Mouse (Mus musculus) heart, postnatal 0 days (tissue): ENCODE measurements around the gene Vps50. TPM values are rescaled to one million over a fixed set of nuclear protein-coding genes. Genes with fewer than 3 reads are reported as not detected.

Experiments used
- ATAC-seq: fragments of 200-750 bp; cut with Nextera tagmentation; 2 replicates; pipeline ENCODE4 v1.8.0; 2017; ENCODE audit warnings: low read depth, moderate number of reproducible peaks, moderate library complexity; ENCODE audit not compliant: insufficient read depth
- DNase-seq: peaks from one replicate; pipeline ENCODE4 v3.0.0-alpha.2; 2016; ENCODE audit warnings: low spot score
- H3K27ac ChIP-seq: fragments of 300-500 bp; sonication (generic); 2 replicates; pipeline ENCODE4 v1.5.1; 2014; ENCODE audit warnings: low read depth, mild to moderate bottlenecking
- H3K27me3 ChIP-seq: fragments of 300-500 bp; sonication (generic); 2 replicates; pipeline ENCODE4 v1.6.1; 2014; ENCODE audit warnings: low read length, mixed read lengths; ENCODE audit not compliant: control insufficient read depth, insufficient read depth
- H3K36me3 ChIP-seq: fragments of 300-500 bp; sonication (generic); replicated peaks from 2 replicates; pipeline ENCODE4 v1.6.1; 2014; ENCODE audit warnings: low read length, mixed read lengths; ENCODE audit not compliant: control insufficient read depth, insufficient read depth
- H3K4me1 ChIP-seq: fragments of 300-500 bp; sonication (generic); 2 replicates; pipeline ENCODE4 v1.6.1; 2014; ENCODE audit warnings: antibody characterized with exemption; ENCODE audit not compliant: control insufficient read depth, insufficient read depth
- H3K4me2 ChIP-seq: fragments of 300-500 bp; sonication (generic); 2 replicates; pipeline ENCODE4 v1.6.1; 2014; ENCODE audit warnings: low read depth, mild to moderate bottlenecking, low read length, moderate library complexity
- H3K4me3 ChIP-seq: fragments of 300-500 bp; sonication (generic); 2 replicates; pipeline ENCODE4 v1.5.1; 2014; ENCODE audit warnings: low read depth, low read length
- H3K9ac ChIP-seq: fragments of 300-500 bp; sonication (generic); replicated peaks from 2 replicates; pipeline ENCODE4 v1.6.1; 2014; ENCODE audit warnings: low read depth, low read length, mixed read lengths
- H3K9me3 ChIP-seq: fragments of 300-500 bp; sonication (generic); replicated peaks from 2 replicates; pipeline ENCODE4 v1.6.1; 2016; ENCODE audit warnings: low read length; ENCODE audit not compliant: control insufficient read depth
- CTCF ChIP-seq: IDR thresholded peaks from 2 replicates; pipeline ENCODE4 v1.5.1; 2016; ENCODE audit warnings: antibody characterized with exemption, control low read depth, low read depth
- EP300 ChIP-seq: IDR thresholded peaks from 2 replicates; pipeline ENCODE4 v1.6.1; 2016; ENCODE audit warnings: antibody characterized with exemption, low read depth
- WGBS: fragments of 180-500 bp; shearing (Covaris S2); extraction: QIAGEN DNeasy Blood & Tissue Kit; methylation state at CpG from one replicate; pipeline ENCODE4 v1.1.7; 2014; 5-methylcytosine and 5-hydroxymethylcytosine counted together
- polyA plus RNA-seq: library from polyadenylated mRNA; unstranded; fragments of >200 nt; fragmentation: Nextera tagmentation; extraction: Ambion mirVana; gene quantifications from 2 replicates; pipeline ENCODE4 v1.2.1, GENCODE M21; 2015
- total RNA-seq: library from RNA; depleted of rRNA; stranded (reverse); fragments of >200 nt; gene quantifications from 2 replicates; pipeline ENCODE4 v1.2.3, GENCODE M21; 2014; ENCODE audit warnings: low replicate concordance; rRNA removed

Gene Vps50
- total RNA-seq (10.3 and 39.6 TPM in 2 replicates), polyA plus RNA-seq (14.3 and 14.9 TPM in 2 replicates)

DNA sequence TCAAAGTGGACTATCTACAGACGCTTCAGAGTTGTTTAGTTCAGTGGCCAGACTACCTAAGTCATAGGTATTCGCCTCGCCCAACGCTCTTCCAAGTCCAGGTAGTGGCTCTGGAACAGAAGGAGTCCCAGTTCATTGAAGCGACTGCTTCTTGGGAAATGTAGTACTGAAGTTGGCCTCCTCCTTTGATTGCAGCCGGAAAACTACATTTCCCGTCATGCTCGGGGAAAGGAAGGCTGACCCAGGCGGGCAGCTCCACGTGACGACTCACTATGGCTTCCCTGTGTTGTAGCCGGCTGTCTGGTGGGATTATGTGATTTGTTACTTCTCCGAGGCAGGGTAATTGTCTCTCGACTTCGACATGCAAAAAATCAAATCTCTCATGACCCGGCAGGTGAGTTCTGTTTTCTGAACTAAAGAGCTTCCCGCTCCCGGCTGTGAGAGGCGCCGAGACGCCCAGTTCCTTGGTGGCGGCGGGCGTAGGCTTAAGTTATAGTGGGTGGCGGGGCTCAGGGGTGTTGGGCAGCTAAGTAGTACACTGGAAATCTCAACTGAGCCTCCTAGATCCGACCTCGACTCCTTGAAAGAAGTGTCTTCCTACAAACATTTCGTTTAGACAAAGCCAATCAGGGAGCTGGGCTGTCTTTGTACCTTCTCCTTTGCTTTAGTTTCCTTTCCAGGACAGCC, at the start of gene Vps50, which contains the start of gene Hepacam2:
Vps50 (plus strand) TSS at position 221 of the 687 bp plus-strand sequence.
Hepacam2 (minus strand) TSS at position 137 of the 687 bp plus-strand sequence.
- no peaks in the 10 kb centered on the region for H3K9me3 ChIP-seq
- WGBS, result 2% methylated on average over 28 of the region's 28 CpGs
- ATAC-seq, result peak; percentile 99
- H3K36me3 ChIP-seq, result no peaks in the 10 kb centered on the region
- H3K4me2 ChIP-seq, result peak within 1 kb of the TSS; percentile 91
- TF ChIP-seq EP300, result no peak
- no peak for TF ChIP-seq CTCF
- peak; percentile 93 for DNase-seq
- no peak within 1 kb of the TSS for H3K27ac ChIP-seq
- peak within 1 kb of the TSS; percentile 85 for H3K4me3 ChIP-seq
- no peaks in the 10 kb centered on the region for H3K4me1 ChIP-seq
- peak within 1 kb of the TSS; percentile 67 for H3K9ac ChIP-seq
- H3K27me3 ChIP-seq, result no peaks in the 10 kb centered on the region

DNA sequence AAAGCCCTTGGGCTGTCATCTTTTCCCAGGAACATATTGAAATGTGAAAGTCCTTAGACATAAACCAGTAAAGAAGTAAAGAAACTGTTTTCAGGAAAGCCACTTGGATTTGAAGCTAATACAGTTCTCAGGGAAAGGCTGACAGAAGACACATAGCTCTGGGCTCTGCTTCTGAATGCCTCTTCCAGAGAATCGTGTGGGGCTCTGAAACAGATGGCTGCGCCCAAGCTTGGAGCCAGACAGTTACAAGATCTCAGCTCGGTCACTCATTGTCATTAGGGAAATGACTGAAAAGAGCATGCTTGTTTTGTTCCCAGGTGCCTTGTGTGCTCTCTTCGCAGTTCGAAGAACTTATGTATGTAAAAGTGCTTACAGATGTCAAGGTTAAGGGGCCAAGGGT, 43.8 kb upstream of the Vps50 start:
- ATAC-seq (no peak), DNase-seq (no peak)
- 61% methylated on average over 5 of the region's 5 CpGs for WGBS
- Histone ChIP-seq H3K9me3 (no peaks in the 10 kb centered on the region), H3K9ac (no peak overlapping the region), H3K4me2 (no peak overlapping the region), H3K4me3 (no peak overlapping the region), H3K4me1 (no peaks in the 10 kb centered on the region), H3K36me3 (no peaks in the 10 kb centered on the region), H3K27me3 (no peaks in the 10 kb centered on the region), H3K27ac (no peak overlapping the region)
- no peak for TF ChIP-seq EP300
- no peak for TF ChIP-seq CTCF

DNA sequence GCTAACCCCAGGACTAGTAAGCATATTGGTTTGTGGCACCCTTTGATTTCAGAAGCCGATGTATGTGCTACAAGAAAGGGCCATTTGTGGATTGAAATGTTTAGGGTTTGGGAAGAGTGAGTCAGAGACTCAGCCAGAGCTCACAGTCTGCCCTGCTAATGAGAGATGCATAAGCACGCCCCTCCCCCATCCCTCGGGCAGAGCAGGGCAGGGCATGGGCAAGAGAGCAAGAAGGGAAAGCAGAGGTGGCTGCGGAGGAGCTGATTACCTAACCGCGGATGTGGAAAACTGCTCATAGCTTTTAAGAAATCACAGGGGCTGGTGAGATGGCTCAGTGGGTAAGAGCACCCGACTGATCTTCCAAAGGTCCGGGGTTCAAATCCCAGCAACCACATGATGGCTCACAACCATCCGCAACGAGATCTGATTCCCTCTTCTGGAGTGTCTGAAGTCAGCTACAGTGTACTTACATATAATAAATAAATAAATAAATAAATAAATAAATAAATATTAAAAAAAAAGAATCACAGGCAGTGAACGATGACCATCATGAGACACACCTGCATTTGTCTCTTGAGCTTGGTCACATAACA, 42.1 kb upstream of the Vps50 start:
- H3K9ac ChIP-seq, result no peak overlapping the region
- no peak overlapping the region for H3K4me3 ChIP-seq
- no peak overlapping the region for H3K4me2 ChIP-seq
- 56% methylated on average over 11 of the region's 11 CpGs for WGBS
- no peak overlapping the region for H3K27ac ChIP-seq
- no peaks in the 10 kb centered on the region for H3K4me1 ChIP-seq
- ATAC-seq (no peak), DNase-seq (no peak)
- H3K27me3 ChIP-seq, result no peaks in the 10 kb centered on the region
- no peak for TF ChIP-seq CTCF
- no peak for TF ChIP-seq EP300
- H3K36me3 ChIP-seq, result no peaks in the 10 kb centered on the region
- H3K9me3 ChIP-seq, result no peaks in the 10 kb centered on the region

DNA sequence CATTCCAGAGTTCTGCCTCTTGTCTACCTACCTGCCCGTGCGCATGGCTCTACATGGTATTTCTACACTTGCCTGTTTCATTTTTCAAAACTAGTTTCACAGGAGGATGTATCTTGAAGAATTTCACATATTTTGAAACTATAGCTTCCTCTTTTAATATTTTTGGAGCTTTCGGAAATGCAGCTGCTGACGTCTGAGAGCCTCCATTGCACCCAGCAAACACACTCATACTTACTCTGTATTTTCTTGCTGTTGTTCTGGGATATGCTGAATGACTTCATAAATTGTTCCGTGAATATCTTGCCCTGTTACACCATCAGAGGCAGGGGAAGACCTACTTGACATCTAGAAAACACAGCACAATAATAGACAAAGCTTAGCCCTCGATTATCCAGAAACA, 35.2 kb upstream of the Vps50 start:
- H3K4me1 ChIP-seq, result no peaks in the 10 kb centered on the region
- no peak overlapping the region for H3K9ac ChIP-seq
- WGBS, result 67% methylated on average over 6 of the region's 6 CpGs
- H3K4me2 ChIP-seq, result no peak overlapping the region
- no peaks in the 10 kb centered on the region for H3K27me3 ChIP-seq
- no peak for TF ChIP-seq EP300
- no peak for TF ChIP-seq CTCF
- no peaks in the 10 kb centered on the region for H3K9me3 ChIP-seq
- no peak overlapping the region for H3K27ac ChIP-seq
- no peak overlapping the region for H3K4me3 ChIP-seq
- H3K36me3 ChIP-seq, result no peaks in the 10 kb centered on the region
- ATAC-seq (no peak), DNase-seq (no peak)

DNA sequence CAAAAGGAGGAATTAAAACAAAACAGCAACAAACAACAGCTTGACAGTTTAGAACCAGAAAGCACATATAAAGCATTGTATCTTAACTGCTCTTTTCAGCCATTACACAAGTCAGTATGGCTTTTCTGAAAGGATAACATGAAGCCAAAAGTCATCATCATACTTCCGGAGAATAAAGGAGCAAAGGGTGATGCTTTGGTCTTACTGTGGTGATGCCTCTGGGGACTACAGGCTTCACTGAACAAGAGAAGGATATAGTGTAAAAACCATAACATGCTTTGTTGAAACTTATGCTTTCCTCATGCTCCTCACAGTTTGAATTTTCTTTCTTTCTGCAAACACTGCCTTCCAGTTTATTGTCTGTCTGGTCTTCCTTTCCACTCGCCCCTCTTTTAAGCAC, 34.6 kb upstream of the Vps50 start:
- Histone ChIP-seq H3K4me3 (no peak overlapping the region), H3K4me2 (no peak overlapping the region), H3K27me3 (no peaks in the 10 kb centered on the region), H3K36me3 (no peaks in the 10 kb centered on the region), H3K9me3 (no peaks in the 10 kb centered on the region), H3K27ac (no peak overlapping the region), H3K4me1 (no peaks in the 10 kb centered on the region), H3K9ac (no peak overlapping the region)
- DNase-seq, result no peak
- no peak for ATAC-seq
- TF ChIP-seq EP300 (no peak), CTCF (no peak)
- 68% methylated on average over 2 of the region's 2 CpGs for WGBS

DNA sequence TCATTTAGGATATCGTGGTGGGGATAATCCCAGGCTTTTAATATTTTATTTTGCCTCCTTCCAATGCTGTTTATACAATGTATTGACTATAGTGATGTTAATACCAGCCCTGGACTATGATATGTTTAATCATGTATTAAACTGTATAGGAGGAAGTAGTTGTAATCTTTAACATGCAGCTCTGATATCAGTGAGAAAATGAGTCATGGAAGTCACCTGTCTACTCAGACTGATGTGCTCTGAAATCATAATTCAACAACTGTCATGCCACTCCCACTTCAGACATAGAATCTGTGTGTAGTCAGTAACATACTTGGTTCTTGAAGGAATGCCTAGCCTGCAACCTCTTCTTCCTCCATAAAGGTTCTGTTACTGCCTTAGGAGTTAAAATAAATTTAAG, 29.6 kb upstream of the Vps50 start:
- Histone ChIP-seq H3K36me3 (no peaks in the 10 kb centered on the region), H3K9ac (no peak overlapping the region), H3K4me3 (no peak overlapping the region), H3K27me3 (no peaks in the 10 kb centered on the region), H3K4me1 (no peaks in the 10 kb centered on the region), H3K4me2 (no peak overlapping the region), H3K27ac (no peak overlapping the region), H3K9me3 (no peaks in the 10 kb centered on the region)
- TF ChIP-seq EP300 (no peak), CTCF (no peak)
- 26% methylated on average over 1 of the region's 1 CpGs for WGBS
- ATAC-seq (no peak), DNase-seq (no peak)
